Mouse (Mus musculus) MEL (cell line): ENCODE results near the gene Dnaaf2. TPM values are rescaled to one million over a fixed set of nuclear protein-coding genes. Genes with fewer than 3 reads are reported as not detected.

ENCODE experiments used
- DNase-seq: peaks from one replicate; pipeline ENCODE4 v3.0.0; 2011; ENCODE audit warnings: low read depth, low spot score
- H3K27ac ChIP-seq: 2 replicates; pipeline ENCODE4 v1.5.1; 2012; ENCODE audit warnings: low read depth, mild to moderate bottlenecking, control low read depth, low read length, moderate library complexity; ENCODE audit not compliant: control insufficient read depth
- H3K27me3 ChIP-seq, 2 experiments: fragments of 150-350 bp in 1 of 2; sonication (generic) in 1 of 2; 2 replicates each; pipeline ENCODE4 v1.6.1; 2012; ENCODE audit warnings: low read length in 2 of 2, mild to moderate bottlenecking in 2 of 2, improper control_type of control experiment in 1 of 2, moderate library complexity in 1 of 2; ENCODE audit not compliant: insufficient read depth in 2 of 2, control insufficient read depth in 1 of 2
- H3K36me3 ChIP-seq, 2 experiments: 2 replicates each; pipeline ENCODE4 v1.6.1; 2012 to 2014; ENCODE audit warnings: low read length in 2 of 2, improper control_type of control experiment in 1 of 2, inconsistent platforms in 1 of 2, mild to moderate bottlenecking in 1 of 2; ENCODE audit not compliant: insufficient read depth in 2 of 2, control insufficient read depth in 1 of 2
- H3K4me1 ChIP-seq, 2 experiments: fragments of 150-350 bp in 1 of 2; sonication (generic) in 1 of 2; 2 replicates each; pipeline ENCODE4 v1.6.1; 2012; ENCODE audit warnings: low read length in 2 of 2, improper control_type of control experiment in 1 of 2, mild to moderate bottlenecking in 1 of 2; ENCODE audit not compliant: insufficient read depth in 2 of 2, control insufficient read depth in 1 of 2
- H3K4me3 ChIP-seq, 2 experiments: fragments of 150-350 bp in 1 of 2; sonication (generic) in 1 of 2; 2 replicates each; pipeline ENCODE4 v1.5.1; 2012; ENCODE audit warnings: low read depth in 2 of 2, low read length in 2 of 2, mild to moderate bottlenecking in 2 of 2, moderate library complexity in 2 of 2, control low read depth in 1 of 2, improper control_type of control experiment in 1 of 2; ENCODE audit not compliant: control insufficient read depth in 1 of 2, insufficient read depth in 1 of 2
- H3K79me2 ChIP-seq: 2 replicates; pipeline ENCODE4 v1.6.1; 2012; ENCODE audit warnings: mild to moderate bottlenecking, low read length, moderate library complexity; ENCODE audit not compliant: control insufficient read depth, poor library complexity, insufficient read depth
- H3K9ac ChIP-seq: 2 replicates; pipeline ENCODE4 v1.6.1; 2012; ENCODE audit warnings: low read depth, mild to moderate bottlenecking, control low read depth, low read length, moderate library complexity; ENCODE audit not compliant: control insufficient read depth, poor library complexity, severe bottlenecking
- H3K9me3 ChIP-seq: fragments of 150-350 bp; sonication (generic); replicated peaks from 2 replicates; pipeline ENCODE4 v1.6.1; 2012; ENCODE audit warnings: mild to moderate bottlenecking, low read length, improper control_type of control experiment, moderate library complexity; ENCODE audit not compliant: insufficient read depth
- CHD1 ChIP-seq: IDR thresholded peaks from 2 replicates; pipeline ENCODE4 v1.6.1; 2012; ENCODE audit warnings: low read depth, mild to moderate bottlenecking, inconsistent platforms, low read length, improper control_type of control experiment
- E2F4 ChIP-seq: IDR thresholded peaks from 2 replicates; pipeline ENCODE4 v1.6.1; 2011; ENCODE audit warnings: low read depth, low read length, improper control_type of control experiment, borderline replicate concordance
- HCFC1 ChIP-seq: IDR thresholded peaks from 2 replicates; pipeline ENCODE4 v1.6.1; 2012; ENCODE audit warnings: low read depth, mild to moderate bottlenecking, inconsistent platforms, low read length, improper control_type of control experiment, moderate library complexity
- MYC ChIP-seq: IDR thresholded peaks from 2 replicates; pipeline ENCODE4 v1.6.1; 2011; ENCODE audit warnings: low read depth, mild to moderate bottlenecking, low read length, improper control_type of control experiment, moderate library complexity
- POLR2AphosphoS2 ChIP-seq: IDR thresholded peaks from 2 replicates; pipeline ENCODE4 v1.6.1; 2011; ENCODE audit warnings: low read length, improper control_type of control experiment
- TCF12 ChIP-seq: IDR thresholded peaks from 2 replicates; pipeline ENCODE4 v1.6.1; 2014; ENCODE audit warnings: low read depth, mild to moderate bottlenecking, inconsistent platforms, low read length, improper control_type of control experiment, moderate library complexity
- polyA plus RNA-seq, 2 experiments: library from polyadenylated mRNA; stranded (reverse) in 1 of 2; unstranded in 1 of 2; fragments of >175 nt in 1 of 2; fragments of >200 nt in 1 of 2; gene quantifications; 2 replicates each; pipeline versions ENCODE4 v1.2.1 to v1.2.4; 2012; ENCODE audit warnings: low replicate concordance in 2 of 2, low read depth in 1 of 2; ENCODE audit not compliant: insufficient read length in 2 of 2, insufficient read depth in 1 of 2, missing spikeins in 1 of 2
- total RNA-seq: library from RNA; depleted of rRNA; stranded (reverse); fragments of 300-350 nt; gene quantifications from 2 replicates; pipeline ENCODE4 v1.2.3, GENCODE M21; 2012

Dnaaf2 gene
- total and polyA plus RNA-seq, 3 experiments = 5.5 to 10.1 TPM; not detected in 1

DNA sequence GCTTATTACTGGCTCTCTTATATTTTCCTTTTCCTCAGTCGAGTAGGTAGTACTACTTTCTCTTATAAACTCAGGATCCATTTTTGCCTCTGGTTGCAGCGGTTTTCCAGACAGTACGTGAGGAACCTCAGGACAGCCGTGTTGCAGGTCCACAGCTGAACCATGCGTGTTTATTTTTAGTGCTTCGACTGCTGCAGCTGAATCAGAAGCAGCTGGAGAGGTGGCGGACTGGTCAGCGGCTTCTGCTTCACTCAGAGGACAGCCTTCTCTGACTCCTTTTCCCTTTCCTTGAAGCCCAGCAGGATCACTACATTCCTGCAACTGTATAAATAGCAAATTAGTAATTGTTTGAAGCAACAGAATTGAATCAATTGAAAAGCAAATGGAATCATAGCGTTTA, 8.2 kb downstream of the Dnaaf2 start:
- no peaks in the 10 kb centered on the region for H3K9me3 ChIP-seq
- H3K27me3 ChIP-seq = no peaks in the 10 kb centered on the region
- TF ChIP-seq CHD1 = no peak
- 0 out of 2 replicates have a peak, but pooled peaks have one; percentile 0 for TF ChIP-seq HCFC1
- no peak overlapping the region for H3K9ac ChIP-seq
- no peak for DNase-seq
- peaks cover 8 to 15% of the 10 kb centered on the region in 2 experiments for H3K4me1 ChIP-seq
- no peak overlapping the region for H3K4me3 ChIP-seq
- peaks cover 32% of the 10 kb centered on the region for H3K79me2 ChIP-seq
- no peak overlapping the region for H3K27ac ChIP-seq
- peaks cover 6 to 24% of the 10 kb centered on the region in 2 experiments for H3K36me3 ChIP-seq

- peak overlapping the region; percentile 20 for H3K9ac ChIP-seq
- H3K79me2 ChIP-seq = peaks cover 52% of the 10 kb centered on the region
- no peaks in the 10 kb centered on the region for H3K9me3 ChIP-seq
- 0 out of 2 replicates have a peak, but pooled peaks have one; percentile 23 for TF ChIP-seq POLR2AphosphoS2
- TF ChIP-seq E2F4 = no peak
- H3K36me3 ChIP-seq = peaks cover 9 to 26% of the 10 kb centered on the region in 2 experiments
- 0 out of 2 replicates have a peak overlapping the region, but pooled peaks have one; percentile 1 for H3K27ac ChIP-seq
- H3K27me3 ChIP-seq = no peaks in the 10 kb centered on the region
- H3K4me1 ChIP-seq = peaks cover 7 to 10% of the 10 kb centered on the region in 2 experiments
- H3K4me3 ChIP-seq = peak overlapping the region; percentile 19 to 96
- DNase-seq = no peak
Measured at GRCm38 (mm10) chr12:69186811-69187471, 11.3 kb downstream of the Dnaaf2 start.

GRCm38 (mm10) chr12:69185371-69185770, 12.9 kb downstream of the Dnaaf2 start:
- peak; percentile 42 for DNase-seq
- Histone ChIP-seq H3K27ac (peak overlapping the region; percentile 63), H3K9me3 (no peaks in the 10 kb centered on the region), H3K36me3 (peaks cover 12 to 28% of the 10 kb centered on the region in 2 experiments), H3K4me1 (peaks cover 7 to 12% of the 10 kb centered on the region in 2 experiments), H3K4me3 (peak overlapping the region; percentile 88 to 96), H3K79me2 (peaks cover 52% of the 10 kb centered on the region), H3K27me3 (no peaks in the 10 kb centered on the region), H3K9ac (peak overlapping the region; percentile 99)
- TF ChIP-seq TCF12 (0 out of 2 replicates have a peak, but pooled peaks have one; percentile 0), MYC (no peak)
